Mouse (Mus musculus) embryonic fibroblast, embryonic 13.5 days (primary cell): ENCODE measurements around the gene Phf13. TPM values are rescaled to one million over a fixed set of nuclear protein-coding genes. Genes with fewer than 3 reads are reported as not detected.

Experiments
- H3K27ac ChIP-seq: 2 replicates; pipeline ENCODE4 v1.5.1; 2012; ENCODE audit warnings: low read length, control low read depth, inconsistent platforms; ENCODE audit not compliant: insufficient read depth
- H3K4me1 ChIP-seq: 2 replicates; pipeline ENCODE4 v1.6.1; 2011; ENCODE audit warnings: low read length; ENCODE audit not compliant: control insufficient read depth, insufficient read depth
- H3K4me3 ChIP-seq: 2 replicates; pipeline ENCODE4 v1.5.1; 2011; ENCODE audit warnings: mild to moderate bottlenecking, control low read depth, low read length; ENCODE audit not compliant: insufficient read depth
- CTCF ChIP-seq: IDR thresholded peaks from 2 replicates; pipeline ENCODE4 v1.5.1; 2011; ENCODE audit warnings: mild to moderate bottlenecking, control low read depth, low read length, moderate library complexity, borderline replicate concordance; ENCODE audit not compliant: insufficient read depth
- POLR2A ChIP-seq: IDR thresholded peaks from 2 replicates; pipeline ENCODE4 v1.6.1; 2011; ENCODE audit warnings: low read depth, mild to moderate bottlenecking, control low read depth, low read length, moderate library complexity
- polyA plus RNA-seq: library from polyadenylated mRNA; stranded (reverse); fragments of >200 nt; gene quantifications from 2 replicates; pipeline ENCODE4 v1.2.4, GENCODE M21; 2011; ENCODE audit warnings: low read depth; ENCODE audit not compliant: missing spikeins, insufficient read length

Phf13 gene
- polyA plus RNA-seq, 1 experiment, result 23.2 TPM

DNA sequence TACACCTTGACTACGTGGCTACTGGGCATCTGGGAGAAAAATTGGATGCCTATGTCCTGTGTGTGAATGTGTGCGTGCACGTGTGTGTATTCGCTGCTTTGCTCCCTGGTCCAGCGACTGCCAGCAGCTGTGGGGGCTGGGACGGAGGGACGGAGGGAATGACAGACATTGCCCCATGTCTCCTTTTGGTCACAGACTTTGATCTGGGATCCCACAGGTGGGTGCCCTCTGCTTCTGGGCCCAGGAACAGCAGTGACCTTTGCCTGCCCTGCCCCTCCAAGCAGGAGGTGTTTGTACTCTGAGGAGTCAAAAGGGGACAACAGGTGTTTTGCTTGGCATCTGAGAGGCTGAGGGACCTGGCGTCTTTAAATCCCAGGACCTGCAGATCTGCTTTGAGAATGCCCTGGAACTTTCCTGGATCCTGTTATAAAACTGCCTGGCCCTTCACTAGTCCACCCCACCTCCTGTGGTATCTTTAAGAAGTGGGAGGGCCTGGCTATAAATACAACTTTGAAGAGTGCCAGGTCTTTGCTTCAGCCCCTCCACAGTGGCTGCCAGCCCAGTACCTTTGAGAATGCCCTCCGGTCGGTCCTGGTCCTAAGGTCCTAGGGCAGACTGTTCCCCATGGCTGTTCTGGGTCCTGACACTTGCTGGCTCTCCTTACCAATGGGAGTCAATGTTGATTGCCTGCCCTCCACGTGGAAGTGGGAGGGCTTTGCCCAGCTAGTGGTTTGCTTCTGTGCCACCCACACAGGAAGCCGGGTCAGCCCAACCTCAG is 17.2 kb upstream of the Phf13 start:
- Histone ChIP-seq H3K27ac (no peak overlapping the region), H3K4me3 (no peak overlapping the region), H3K4me1 (no peaks in the 10 kb centered on the region)
- no peak for TF ChIP-seq POLR2A
- TF ChIP-seq CTCF, result no peak

DNA sequence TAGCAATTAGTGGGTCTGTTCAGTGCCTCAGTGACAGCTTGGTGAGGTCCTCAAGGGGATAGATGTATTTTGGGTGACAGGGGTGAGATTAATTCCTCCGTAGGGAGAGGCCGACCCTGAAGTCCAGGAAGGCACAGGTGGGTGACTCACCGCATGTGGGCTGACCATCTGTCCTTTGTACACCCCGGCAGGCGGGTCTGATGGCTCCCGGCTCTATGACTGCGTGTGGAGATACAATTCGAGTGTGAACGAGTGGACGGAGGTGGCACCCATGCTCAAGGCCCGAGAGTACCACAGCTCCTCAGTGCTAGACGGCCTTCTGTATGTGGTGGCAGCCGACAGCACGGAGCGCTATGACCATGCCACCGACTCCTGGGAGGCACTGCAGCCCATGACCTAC is 16.1 kb upstream of the Phf13 start:
- no peak for TF ChIP-seq POLR2A
- no peak for TF ChIP-seq CTCF
- Histone ChIP-seq H3K4me1 (peaks cover 6% of the 10 kb centered on the region), H3K4me3 (no peak overlapping the region), H3K27ac (no peak overlapping the region)

GRCm38 (mm10) chr4:152011171-152011760 is 15.2 kb upstream of the Phf13 start:
- Histone ChIP-seq H3K27ac (0 out of 2 replicates have a peak overlapping the region, but pooled peaks have one; percentile 34), H3K4me1 (peaks cover 9% of the 10 kb centered on the region), H3K4me3 (peak overlapping the region; percentile 84)
- TF ChIP-seq POLR2A (no peak), CTCF (no peak)

DNA sequence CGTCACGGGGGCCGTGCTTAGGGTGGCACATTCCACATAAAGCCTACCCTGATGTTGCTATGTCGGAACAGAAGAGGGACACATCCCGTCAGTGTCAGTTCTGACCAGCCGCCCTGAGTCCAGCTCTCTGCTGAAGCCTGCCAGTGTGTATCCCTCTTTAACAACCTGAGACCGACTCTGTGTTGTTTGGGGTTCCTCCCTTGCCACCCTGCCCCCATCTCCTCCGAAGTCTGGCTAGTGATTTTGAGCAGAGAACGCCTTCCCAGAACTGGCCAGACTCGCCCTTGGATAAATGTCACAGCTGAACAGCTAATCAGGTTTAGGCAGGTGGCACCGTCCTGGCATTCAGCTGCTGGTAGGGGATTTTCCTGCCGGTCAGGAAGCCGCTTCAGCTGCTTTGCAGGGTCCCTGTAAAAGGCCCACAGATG is 14.7 kb upstream of the Phf13 start:
- H3K4me1 ChIP-seq, result peaks cover 9% of the 10 kb centered on the region
- H3K27ac ChIP-seq, result peak overlapping the region; percentile 34
- peak; percentile 32; the same call in 1 of the 2 replicates for TF ChIP-seq POLR2A
- no peak for TF ChIP-seq CTCF
- H3K4me3 ChIP-seq, result peak overlapping the region; percentile 84

DNA sequence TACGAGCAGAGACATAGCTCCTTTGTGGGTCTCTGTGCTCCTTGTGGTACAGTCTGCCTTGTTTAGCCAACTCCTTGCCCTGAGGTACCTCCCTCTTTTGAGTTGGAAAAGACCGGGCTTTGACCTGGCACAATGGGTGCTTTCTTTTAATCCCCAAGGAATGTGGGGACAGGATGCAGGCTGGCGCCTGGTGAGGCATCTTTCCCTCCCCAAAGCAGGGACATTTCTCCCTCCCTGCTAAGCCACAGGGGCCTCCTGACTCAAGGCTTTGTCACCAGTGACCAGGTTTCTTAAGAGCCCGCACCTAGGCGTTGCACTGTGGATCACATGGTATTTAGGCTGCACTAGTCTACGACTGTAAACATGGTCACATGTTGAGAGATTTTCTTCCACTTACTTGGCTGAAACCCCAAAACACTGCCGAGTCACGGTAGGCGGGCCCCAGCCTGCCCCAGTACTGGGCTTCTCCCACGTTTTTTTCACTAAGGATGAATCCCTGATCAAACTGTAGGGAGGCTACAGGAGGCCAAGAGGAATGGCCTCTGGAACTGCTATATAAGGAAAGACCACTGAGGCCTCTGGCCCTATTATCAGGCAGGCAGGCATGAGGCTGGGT is 14.1 kb upstream of the Phf13 start:
- peak overlapping the region; percentile 62 for H3K27ac ChIP-seq
- peak overlapping the region; percentile 84 for H3K4me3 ChIP-seq
- peaks cover 9% of the 10 kb centered on the region for H3K4me1 ChIP-seq
- no peak for TF ChIP-seq CTCF
- TF ChIP-seq POLR2A, result no peak; the same call in 1 of the 2 replicates

- peak overlapping the region; percentile 62 for H3K27ac ChIP-seq
- peaks cover 9% of the 10 kb centered on the region for H3K4me1 ChIP-seq
- peak overlapping the region; percentile 84 for H3K4me3 ChIP-seq
- TF ChIP-seq POLR2A (no peak; the same call in 1 of the 2 replicates), CTCF (no peak)
These were observed 13.3 kb upstream of the Phf13 start for GRCm38 (mm10) chr4:152009076-152010051.

GRCm38 (mm10) chr4:152008622-152009075 is 12.6 kb upstream of the Phf13 start, which contains the start of gene Klhl21:
Klhl21 (plus strand) TSS chr4:152008803.
- peaks cover 9% of the 10 kb centered on the region for H3K4me1 ChIP-seq
- peak within 1 kb of the TSS; percentile 84 for H3K4me3 ChIP-seq
- H3K27ac ChIP-seq, result peak within 1 kb of the TSS; percentile 74
- TF ChIP-seq POLR2A (peak; percentile 98), CTCF (no peak)

GRCm38 (mm10) chr4:152008148-152008500 is 12.1 kb upstream of the Phf13 start:
- TF ChIP-seq POLR2A (no peak), CTCF (no peak)
- Histone ChIP-seq H3K4me1 (peaks cover 9% of the 10 kb centered on the region), H3K4me3 (peak overlapping the region; percentile 49), H3K27ac (peak overlapping the region; percentile 74)

DNA sequence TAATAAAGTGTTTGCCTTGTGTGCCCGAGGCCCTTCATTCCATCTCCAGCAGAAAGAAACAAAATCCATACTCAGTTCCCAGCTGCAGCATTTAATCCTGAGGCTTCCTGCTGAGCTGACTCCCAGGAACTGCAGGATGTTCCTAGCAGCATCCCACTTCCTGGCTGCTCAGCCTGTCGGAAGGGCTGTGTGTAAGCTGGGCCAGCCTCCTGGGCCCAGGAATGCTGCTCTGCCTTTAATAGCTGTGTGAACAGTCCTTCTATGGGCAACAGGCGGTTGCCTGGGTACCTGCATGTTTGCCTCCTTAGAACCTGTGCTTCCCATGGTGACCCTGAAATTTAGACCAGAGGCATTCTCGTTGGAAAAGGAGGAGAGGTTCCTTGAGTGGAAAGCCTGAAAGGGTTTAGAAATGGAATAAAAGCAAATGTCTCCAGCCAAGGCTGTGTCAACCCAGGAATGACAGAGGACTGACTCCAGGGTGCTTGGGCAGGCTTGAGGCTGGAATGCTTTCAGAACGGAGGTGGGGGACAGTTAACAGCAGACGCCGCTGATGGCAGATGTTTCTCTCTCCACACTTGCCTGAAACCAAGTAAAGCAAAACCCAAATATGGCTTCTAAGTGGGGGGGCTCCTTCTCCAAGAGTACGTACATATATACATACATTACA is 11.6 kb upstream of the Phf13 start:
- H3K4me3 ChIP-seq, result peak overlapping the region; percentile 49; the same call in 1 of the 2 replicates
- TF ChIP-seq CTCF (no peak), POLR2A (peak; percentile 67)
- peaks cover 9% of the 10 kb centered on the region for H3K4me1 ChIP-seq
- H3K27ac ChIP-seq, result peak overlapping the region; percentile 74
